Mouse (Mus musculus): ENCODE results near the gene Secisbp2l. TPM values are rescaled to one million over a fixed set of nuclear protein-coding genes. Genes with fewer than 3 reads are reported as not detected.

The Secisbp2l gene
- total and polyA plus RNA-seq, 3 experiments: 8.7 to 15.1 (median 8.9) TPM

DNA sequence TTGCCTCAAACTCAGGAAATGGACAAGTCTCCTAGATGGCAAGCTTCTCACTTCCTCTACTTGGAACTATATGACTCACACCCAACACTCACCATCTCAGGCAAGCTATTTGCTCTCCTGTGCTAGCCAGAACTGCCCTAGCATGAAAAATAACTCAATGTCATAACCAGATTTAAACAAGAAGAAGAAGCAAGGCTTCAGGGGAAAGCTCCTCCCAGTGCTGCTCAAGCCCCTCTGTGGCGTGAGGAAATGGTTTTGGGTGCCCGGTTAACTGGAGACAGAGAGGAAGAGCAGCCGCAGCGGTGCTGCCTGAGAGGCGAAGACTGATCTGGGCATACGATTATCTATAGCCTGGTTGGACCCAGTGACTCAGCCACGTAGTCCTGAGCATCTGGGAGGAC, 8.8 kb upstream of the Secisbp2l start (continued):
- TF ChIP-seq NRF1 (IDR thresholded peaks at IDR 0.05; ENCODE audit: low read depth, low read length) (no peak), USF2 (conservative IDR thresholded peaks at IDR 0.05; ENCODE audit: low read depth, low read length) (no peak), JUN (IDR thresholded peaks at IDR 0.05; ENCODE audit: insufficient read depth, low read depth, low read length) (peak; percentile 81), SMC3 (IDR thresholded peaks at IDR 0.05; ENCODE audit: low read depth, low read length) (no peak), E2F4 (IDR thresholded peaks at IDR 0.05; ENCODE audit: insufficient replicate concordance, low read depth, low read length) (no peak), NELFE (IDR thresholded peaks at IDR 0.05; ENCODE audit: low read depth, low read length) (peak; percentile 42; the same call in 1 of the 2 replicates), UBTF (IDR thresholded peaks at IDR 0.05; ENCODE audit: low read depth, low read length) (peak; percentile 64; the same call in 1 of the 2 replicates), MXI1 (IDR thresholded peaks at IDR 0.05; ENCODE audit: low read depth, low read length) (no peak)

DNA sequence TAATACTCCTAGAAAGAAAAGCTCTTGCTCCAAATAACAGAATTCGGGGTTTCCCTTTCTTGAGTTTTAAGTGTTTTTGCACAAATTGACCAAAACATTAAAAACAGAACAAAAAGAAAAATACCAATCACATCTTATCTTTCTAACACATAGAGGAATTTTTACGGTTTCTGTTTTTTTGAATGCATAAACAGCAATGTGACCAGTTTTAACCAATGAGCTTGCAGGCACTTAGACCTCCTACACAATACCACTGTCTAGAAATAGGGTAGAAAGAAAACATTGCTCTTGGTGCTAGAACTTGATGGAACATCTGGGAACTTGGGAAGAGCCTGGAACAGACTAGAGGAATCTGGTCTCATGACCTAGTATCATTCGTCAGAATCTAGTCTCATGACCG, 7.6 kb upstream of the Secisbp2l start:
- in situ Hi-C loops (cut with MboI; ENCODE audit: low pct_ligation_motif_present, low pct_unique_long_range_greater_than_20kb, low sequenced_read_pairs): loop anchor here (5.0 kb wide), 1 partner anchor 37 kb away; no protein-coding TSS in a partner anchor
- peaks cover 2 to 62% of the 10 kb centered on the region in 2 experiments for H3K4me1 ChIP-seq (ENCODE audit: control insufficient read depth in 1 of 2, insufficient read depth in 2 of 2)
- dilution Hi-C loops (cut with MboI; ENCODE audit: extremely low pct_ligation_motif_present, extremely low pct_unique_long_range_greater_than_20kb, low sequenced_read_pairs): no loop called here
- H3K36me3 ChIP-seq (replicated peaks in 1 of 2; ENCODE audit: control insufficient read depth in 1 of 2, insufficient read depth in 1 of 2, low read length in 1 of 2): no peaks in the 10 kb centered on the region
- H3K79me2 ChIP-seq (replicated peaks; ENCODE audit: control insufficient read depth, extremely low read depth, insufficient read depth, poor library complexity, severe bottlenecking): no peaks in the 10 kb centered on the region
- no peaks in the 10 kb centered on the region for H3K9me3 ChIP-seq (replicated peaks; ENCODE audit: low read length)
- H3K27me3 ChIP-seq (replicated peaks): no peaks in the 10 kb centered on the region
- no peak overlapping the region for H3K27ac ChIP-seq (ENCODE audit: insufficient read depth, low read depth)
- no peak for DNase-seq (ENCODE audit: extremely low read depth)
- no peak overlapping the region for H3K4me3 ChIP-seq (replicated peaks in 1 of 3; ENCODE audit: low read depth in 2 of 3, low read length in 2 of 3, poor library complexity in 1 of 3)
- TF ChIP-seq JUND (conservative IDR thresholded peaks at IDR 0.05; ENCODE audit: low read depth, low read length): no peak
- TF ChIP-seq E2F4 (IDR thresholded peaks at IDR 0.05; ENCODE audit: insufficient replicate concordance, low read depth, low read length): no peak
- TF ChIP-seq ZNF384 (IDR thresholded peaks at IDR 0.05; ENCODE audit: low read depth, low read length): no peak
- TF ChIP-seq NELFE (IDR thresholded peaks at IDR 0.05; ENCODE audit: low read depth, low read length): no peak
- no peak for TF ChIP-seq ZMIZ1 (IDR thresholded peaks at IDR 0.05; ENCODE audit: low read depth, low read length)
- no peak for TF ChIP-seq MAZ (IDR thresholded peaks at IDR 0.05; ENCODE audit: low read depth, low read length)
- no peak for TF ChIP-seq RAD21 (IDR thresholded peaks at IDR 0.05; ENCODE audit: low read depth, low read length)
- no peak for TF ChIP-seq ELF1 (IDR thresholded peaks at IDR 0.05; ENCODE audit: low read depth, low read length)
- TF ChIP-seq USF1 (IDR thresholded peaks at IDR 0.05; ENCODE audit: low read depth, low read length): peak; percentile 67
- TF ChIP-seq SIN3A (IDR thresholded peaks at IDR 0.05; ENCODE audit: low read length): no peak
- TF ChIP-seq USF2 (conservative IDR thresholded peaks at IDR 0.05; ENCODE audit: low read depth, low read length): peak; percentile 63
- no peak for TF ChIP-seq NRF1 (IDR thresholded peaks at IDR 0.05; ENCODE audit: low read depth, low read length)
- no peak for TF ChIP-seq CHD1 (IDR thresholded peaks at IDR 0.05; ENCODE audit: low read depth, low read length)
- H3K4me2 ChIP-seq (ENCODE audit: insufficient read depth, low read depth, poor library complexity, severe bottlenecking): no peak overlapping the region
- H3K9ac ChIP-seq (ENCODE audit: insufficient read depth, low read depth): no peak overlapping the region

DNA sequence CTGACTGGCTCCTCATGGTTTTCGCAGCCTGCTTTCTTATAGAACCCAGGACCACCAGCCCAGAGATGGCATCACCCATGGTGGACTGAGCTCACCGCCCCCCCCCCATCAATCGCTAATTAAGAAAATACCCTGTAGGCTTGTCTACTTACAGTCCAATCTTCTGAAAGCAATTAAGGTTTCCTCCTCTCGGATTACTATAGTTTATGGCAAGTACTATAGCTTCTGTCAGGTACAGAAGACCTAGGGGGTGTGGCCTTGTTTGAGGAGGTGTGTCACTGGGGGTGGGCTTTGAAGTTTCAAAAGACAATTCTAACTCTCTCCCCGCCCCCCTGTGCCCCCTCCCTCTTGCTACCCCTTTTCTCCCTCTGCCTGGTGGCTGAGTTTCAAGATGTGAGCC, 6.6 kb upstream of the Secisbp2l start:
- Histone ChIP-seq H3K4me3 (replicated peaks in 1 of 3; ENCODE audit: low read depth in 2 of 3, low read length in 2 of 3, poor library complexity in 1 of 3) (no peak overlapping the region), H3K9me3 (replicated peaks; ENCODE audit: low read length) (no peaks in the 10 kb centered on the region), H3K79me2 (replicated peaks; ENCODE audit: control insufficient read depth, extremely low read depth, insufficient read depth, poor library complexity, severe bottlenecking) (no peaks in the 10 kb centered on the region), H3K4me1 (ENCODE audit: control insufficient read depth in 1 of 2, insufficient read depth in 2 of 2) (peaks cover 2 to 54% of the 10 kb centered on the region in 2 experiments), H3K27me3 (replicated peaks) (no peaks in the 10 kb centered on the region), H3K9ac (ENCODE audit: insufficient read depth, low read depth) (no peak overlapping the region), H3K36me3 (replicated peaks in 1 of 2; ENCODE audit: control insufficient read depth in 1 of 2, insufficient read depth in 1 of 2, low read length in 1 of 2) (no peaks in the 10 kb centered on the region), H3K4me2 (ENCODE audit: insufficient read depth, low read depth, poor library complexity, severe bottlenecking) (no peak overlapping the region), H3K27ac (ENCODE audit: insufficient read depth, low read depth) (no peak overlapping the region)
- no peak for DNase-seq (ENCODE audit: extremely low read depth)
- in situ Hi-C loops (cut with MboI; ENCODE audit: low pct_ligation_motif_present, low pct_unique_long_range_greater_than_20kb, low sequenced_read_pairs): no loop called here
- dilution Hi-C loops (cut with MboI; ENCODE audit: extremely low pct_ligation_motif_present, extremely low pct_unique_long_range_greater_than_20kb, low sequenced_read_pairs): no loop called here
- no peak for TF ChIP-seq ZNF384 (IDR thresholded peaks at IDR 0.05; ENCODE audit: low read depth, low read length)
- no peak for TF ChIP-seq RCOR1 (conservative IDR thresholded peaks at IDR 0.05; ENCODE audit: low read depth, low read length)
- TF ChIP-seq E2F4 (IDR thresholded peaks at IDR 0.05; ENCODE audit: insufficient replicate concordance, low read depth, low read length): no peak
- no peak for TF ChIP-seq SMC3 (IDR thresholded peaks at IDR 0.05; ENCODE audit: low read depth, low read length)
- no peak for TF ChIP-seq NRF1 (IDR thresholded peaks at IDR 0.05; ENCODE audit: low read depth, low read length)
- TF ChIP-seq ETS1 (conservative IDR thresholded peaks at IDR 0.05; ENCODE audit: low read depth, low read length): no peak
- TF ChIP-seq SIN3A (IDR thresholded peaks at IDR 0.05; ENCODE audit: low read length): no peak
- no peak for TF ChIP-seq PAX5 (IDR thresholded peaks at IDR 0.05; ENCODE audit: low read length)
- TF ChIP-seq MYC (IDR thresholded peaks at IDR 0.05; ENCODE audit: low read depth, low read length): no peak
- TF ChIP-seq NELFE (IDR thresholded peaks at IDR 0.05; ENCODE audit: low read depth, low read length): no peak
- TF ChIP-seq MAX (IDR thresholded peaks at IDR 0.05; ENCODE audit: low read length): no peak
- no peak for TF ChIP-seq ZC3H11A (IDR thresholded peaks at IDR 0.05; ENCODE audit: low read depth, low read length)
- no peak for TF ChIP-seq KAT2A (IDR thresholded peaks at IDR 0.05; ENCODE audit: insufficient replicate concordance, low read length)

All from CH12.LX (cell line).